Mouse (Mus musculus): ENCODE measurements around the gene Sec13. TPM values are rescaled to one million over a fixed set of nuclear protein-coding genes. Genes with fewer than 3 reads are reported as not detected.

Gene Sec13
- 229 and 232 TPM in 2 replicates for polyA plus RNA-seq (2015; fragmentation: Nextera tagmentation; extraction: Ambion mirVana)

DNA sequence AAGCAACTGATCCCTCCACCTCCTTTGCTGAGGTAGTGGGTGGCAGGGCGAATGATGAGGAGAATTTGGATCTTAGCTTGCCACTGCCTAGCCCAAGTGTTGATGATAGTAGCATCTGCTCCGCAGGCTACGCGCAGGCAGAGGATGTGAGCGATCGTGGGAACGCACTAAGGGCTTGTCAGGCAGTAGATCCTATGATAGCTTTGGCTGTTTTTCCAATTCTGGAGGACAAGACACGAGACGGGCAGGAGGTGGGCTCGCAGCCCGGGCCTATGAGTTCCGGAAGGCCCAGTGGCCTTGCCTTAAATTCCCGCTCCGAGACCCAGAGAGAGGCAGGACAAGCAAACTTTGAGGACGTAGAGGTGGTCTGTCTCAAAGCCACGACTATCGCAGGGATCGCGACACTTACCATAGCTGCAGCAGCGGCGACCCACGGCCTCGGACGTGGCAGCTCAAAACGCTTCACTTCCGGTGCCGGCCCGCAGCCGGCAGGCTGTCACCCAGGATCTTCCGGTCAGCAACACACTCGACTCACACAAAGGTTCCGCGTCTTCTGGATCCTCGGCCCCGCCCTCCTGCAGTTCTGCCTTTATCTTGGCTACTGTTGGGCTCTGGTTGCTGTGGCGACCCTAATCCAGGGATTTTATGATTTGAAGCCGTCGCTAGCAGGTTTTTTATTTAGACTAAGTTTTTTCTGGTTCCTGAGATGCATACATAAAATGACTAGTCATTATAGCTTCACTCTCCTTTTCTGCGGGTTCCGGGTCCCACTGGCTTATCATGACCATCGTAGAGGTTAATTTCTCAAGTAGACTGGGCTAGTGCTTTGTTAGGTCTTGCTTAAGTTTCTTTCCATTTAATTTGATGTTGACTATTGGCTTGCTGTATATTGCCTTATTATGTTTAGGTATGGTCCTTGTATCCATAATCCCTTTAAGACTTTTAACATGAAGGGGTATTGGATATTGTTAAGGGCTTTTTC lies at the start of gene Sec13:
Gene Sec13 (minus strand): TSS at position 508 of the 982 bp plus-strand sequence.
- Histone ChIP-seq H3K27me3 (peaks cover 2% of the 10 kb centered on the region; the same call in 1 of the 2 replicates), H3K9ac (replicated peaks) (peak within 1 kb of the TSS; percentile 93), H3K36me3 (peaks cover 20% of the 10 kb centered on the region), H3K4me2 (replicated peaks) (peak within 1 kb of the TSS; percentile 95), H3K9me3 (no peaks in the 10 kb centered on the region), H3K27ac (peak within 1 kb of the TSS; percentile 59), H3K4me3 (replicated peaks) (peak within 1 kb of the TSS; percentile 95), H3K4me1 (replicated peaks) (peaks cover 11% of the 10 kb centered on the region)
- WGBS, result 5% methylated on average over 41 of the region's 41 CpGs
- peak; percentile 90 for ATAC-seq

GRCm38 (mm10) chr6:113787459-113787968 lies 47.0 kb upstream of the Sec13 start:
- Histone ChIP-seq H3K4me3 (replicated peaks) (no peak overlapping the region), H3K27me3 (no peaks in the 10 kb centered on the region), H3K36me3 (peaks cover 17% of the 10 kb centered on the region), H3K27ac (no peak overlapping the region), H3K4me2 (replicated peaks) (no peak overlapping the region), H3K9ac (replicated peaks) (no peak overlapping the region), H3K4me1 (replicated peaks) (peaks cover 6% of the 10 kb centered on the region; the same call in 1 of the 2 replicates), H3K9me3 (no peaks in the 10 kb centered on the region)
- ATAC-seq, result no peak
- 64% methylated on average over 6 of the region's 6 CpGs for whole genome bisulfite sequencing

DNA sequence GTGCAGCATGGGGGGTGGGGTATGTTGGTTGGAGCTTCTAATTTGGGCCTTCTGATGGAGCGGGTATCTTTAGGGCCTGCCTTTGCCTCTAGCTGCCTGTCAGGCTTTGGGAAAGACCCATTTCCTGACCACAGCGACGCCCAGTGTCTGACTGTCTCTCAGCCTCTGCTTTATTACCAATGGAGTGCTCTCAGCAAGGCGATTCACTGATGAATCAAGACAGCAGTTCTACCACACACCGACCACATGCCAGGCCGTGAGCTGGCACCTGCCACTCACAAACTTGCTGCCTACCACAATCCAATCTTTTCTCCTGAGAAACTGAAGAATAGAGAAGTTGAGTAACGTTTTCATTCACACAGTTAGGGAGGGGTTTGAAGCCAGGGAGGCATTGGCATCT lies 45.1 kb upstream of the Sec13 start:
- no peak for ATAC-seq
- H3K36me3 ChIP-seq, result peaks cover 26% of the 10 kb centered on the region

GRCm38 (mm10) chr6:113778229-113778753 lies 37.7 kb upstream of the Sec13 start:
- Histone ChIP-seq H3K9ac (replicated peaks) (no peak overlapping the region), H3K4me3 (replicated peaks) (no peak overlapping the region), H3K36me3 (peaks cover 21% of the 10 kb centered on the region), H3K4me1 (replicated peaks) (no peaks in the 10 kb centered on the region), H3K27ac (no peak overlapping the region), H3K4me2 (replicated peaks) (no peak overlapping the region), H3K9me3 (no peaks in the 10 kb centered on the region), H3K27me3 (no peaks in the 10 kb centered on the region)
- no peak for ATAC-seq
- 60% methylated on average over 7 of the region's 7 CpGs for WGBS

More for the DNA sequence above, 45.1 kb upstream of the Sec13 start:
- H3K27ac ChIP-seq, result no peak overlapping the region
- no peaks in the 10 kb centered on the region for H3K9me3 ChIP-seq
- WGBS, result 81% methylated on average over 7 of the region's 7 CpGs
- no peak overlapping the region for H3K4me3 ChIP-seq (replicated peaks)
- H3K27me3 ChIP-seq, result no peaks in the 10 kb centered on the region
- peaks cover 6% of the 10 kb centered on the region; the same call in 1 of the 2 replicates for H3K4me1 ChIP-seq (replicated peaks)
- H3K9ac ChIP-seq (replicated peaks), result no peak overlapping the region
- H3K4me2 ChIP-seq (replicated peaks), result no peak overlapping the region

DNA sequence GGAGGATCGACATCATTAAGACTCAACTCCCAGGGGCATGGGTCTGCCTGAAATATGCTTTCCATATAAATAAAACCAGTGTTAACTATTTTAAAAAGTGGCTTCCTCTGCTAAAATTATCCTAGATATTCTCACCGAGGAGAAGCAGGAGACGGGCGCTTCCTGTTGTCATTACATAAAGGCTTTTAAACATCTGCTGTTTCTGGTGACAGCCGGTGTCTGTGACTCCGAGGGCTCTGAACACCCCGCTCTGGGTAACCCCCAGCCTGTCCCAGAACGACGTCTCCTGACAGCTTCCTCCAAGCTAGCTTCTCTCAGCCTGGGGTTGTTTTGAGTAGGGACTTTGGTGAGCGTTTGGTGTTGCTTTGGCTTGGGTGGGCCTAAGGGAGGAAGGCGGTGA lies 28.3 kb upstream of the Sec13 start:
- H3K9me3 ChIP-seq, result no peaks in the 10 kb centered on the region
- H3K9ac ChIP-seq (replicated peaks), result no peak overlapping the region
- H3K4me3 ChIP-seq (replicated peaks), result no peak overlapping the region
- no peaks in the 10 kb centered on the region for H3K4me1 ChIP-seq (replicated peaks)
- no peak for ATAC-seq
- no peaks in the 10 kb centered on the region for H3K27me3 ChIP-seq
- H3K36me3 ChIP-seq, result peaks cover 30% of the 10 kb centered on the region
- no peak overlapping the region for H3K27ac ChIP-seq
- WGBS, result 81% methylated on average over 11 of the region's 11 CpGs
- no peak overlapping the region for H3K4me2 ChIP-seq (replicated peaks)

DNA sequence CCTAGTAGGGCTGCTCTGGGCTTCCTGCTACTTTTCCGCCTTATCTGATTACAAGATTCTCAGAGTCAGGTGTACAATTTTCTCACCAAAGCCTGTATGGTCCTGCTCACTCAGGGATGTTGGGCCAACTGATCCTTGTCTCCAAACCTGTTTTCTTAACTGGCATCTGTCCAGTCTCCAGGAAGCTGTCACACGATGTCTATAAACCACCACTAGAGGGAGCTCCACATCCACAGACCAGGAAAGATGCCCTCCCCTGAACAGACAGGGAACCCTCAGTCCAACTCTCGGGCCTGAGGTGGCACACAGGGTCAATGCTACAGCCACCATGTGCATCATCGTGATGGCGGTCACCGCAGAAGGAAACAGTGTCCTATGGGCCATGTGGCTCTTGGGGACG lies 21.1 kb upstream of the Sec13 start:
- Histone ChIP-seq H3K9ac (replicated peaks) (no peak overlapping the region), H3K4me2 (replicated peaks) (no peak overlapping the region), H3K9me3 (no peaks in the 10 kb centered on the region), H3K4me3 (replicated peaks) (no peak overlapping the region), H3K27ac (no peak overlapping the region), H3K36me3 (peaks cover 52% of the 10 kb centered on the region), H3K27me3 (peaks cover 6% of the 10 kb centered on the region), H3K4me1 (replicated peaks) (no peaks in the 10 kb centered on the region)
- 24% methylated on average over 7 of the region's 7 CpGs for whole genome bisulfite sequencing
- peak; percentile 71 for ATAC-seq

- 62% methylated on average over 17 of the region's 17 CpGs for WGBS
- H3K4me1 ChIP-seq (replicated peaks), result no peaks in the 10 kb centered on the region
- no peak for ATAC-seq
- no peak overlapping the region for H3K4me3 ChIP-seq (replicated peaks)
- H3K36me3 ChIP-seq, result peaks cover 32% of the 10 kb centered on the region
- H3K27me3 ChIP-seq, result peaks cover 38% of the 10 kb centered on the region
- H3K4me2 ChIP-seq (replicated peaks), result no peak overlapping the region
- H3K9me3 ChIP-seq, result no peaks in the 10 kb centered on the region
- no peak overlapping the region for H3K9ac ChIP-seq (replicated peaks)
- H3K27ac ChIP-seq, result no peak overlapping the region
Measured at GRCm38 (mm10) chr6:113749119-113749685, 8.7 kb upstream of the Sec13 start.

DNA sequence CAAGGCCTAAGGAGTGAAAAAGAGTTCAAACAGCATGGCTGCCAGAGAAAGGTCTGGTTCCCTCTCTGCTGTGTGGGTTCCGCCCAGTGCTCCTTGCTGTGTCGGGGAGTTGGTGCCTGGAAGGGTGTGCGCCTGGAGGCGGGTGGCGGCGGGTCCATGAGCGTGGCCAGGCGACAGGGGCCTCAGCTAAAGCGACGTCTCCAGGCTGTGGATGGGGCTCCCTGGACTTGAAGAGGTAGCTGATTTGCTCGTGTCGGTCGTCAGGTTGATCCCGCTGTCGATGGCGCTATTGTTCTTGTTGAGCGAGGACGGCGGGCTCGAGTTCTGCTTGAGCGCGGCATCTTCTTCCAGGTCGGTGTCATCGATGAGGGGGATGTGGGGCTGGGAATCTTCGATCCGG lies 7.8 kb upstream of the Sec13 start:
- Histone ChIP-seq H3K9me3 (no peaks in the 10 kb centered on the region), H3K4me3 (replicated peaks) (no peak overlapping the region), H3K9ac (replicated peaks) (no peak overlapping the region), H3K4me1 (replicated peaks) (no peaks in the 10 kb centered on the region), H3K27me3 (peaks cover 38% of the 10 kb centered on the region), H3K36me3 (peaks cover 24% of the 10 kb centered on the region), H3K4me2 (replicated peaks) (no peak overlapping the region), H3K27ac (no peak overlapping the region)
- 37% methylated on average over 26 of the region's 26 CpGs for WGBS
- ATAC-seq, result no peak

DNA sequence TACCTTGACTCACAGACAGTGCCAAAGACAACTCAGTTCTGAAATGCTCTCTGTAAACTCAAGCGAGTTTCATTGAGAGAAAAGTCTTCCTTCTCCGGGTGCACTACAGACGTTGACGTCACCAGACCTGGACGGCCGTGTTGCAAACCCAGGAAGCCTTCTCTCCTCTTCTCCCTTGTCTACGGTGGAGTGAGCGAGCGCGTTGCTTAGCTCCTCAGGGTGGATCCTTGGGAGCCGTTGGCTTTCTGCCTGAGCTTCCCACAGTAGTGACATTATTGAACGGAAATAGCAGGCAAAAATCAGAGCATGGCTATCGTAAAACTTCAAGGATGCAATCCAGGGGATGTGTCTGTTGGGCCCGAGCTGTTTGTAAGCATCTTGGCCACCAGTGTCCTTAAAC lies 6.7 kb upstream of the Sec13 start:
- Histone ChIP-seq H3K4me2 (replicated peaks) (no peak overlapping the region), H3K27me3 (peaks cover 38% of the 10 kb centered on the region), H3K4me3 (replicated peaks) (no peak overlapping the region), H3K27ac (no peak overlapping the region), H3K36me3 (peaks cover 18% of the 10 kb centered on the region), H3K9me3 (no peaks in the 10 kb centered on the region), H3K4me1 (replicated peaks) (no peaks in the 10 kb centered on the region), H3K9ac (replicated peaks) (no peak overlapping the region)
- no peak for ATAC-seq
- WGBS, result 89% methylated on average over 14 of the region's 14 CpGs

DNA sequence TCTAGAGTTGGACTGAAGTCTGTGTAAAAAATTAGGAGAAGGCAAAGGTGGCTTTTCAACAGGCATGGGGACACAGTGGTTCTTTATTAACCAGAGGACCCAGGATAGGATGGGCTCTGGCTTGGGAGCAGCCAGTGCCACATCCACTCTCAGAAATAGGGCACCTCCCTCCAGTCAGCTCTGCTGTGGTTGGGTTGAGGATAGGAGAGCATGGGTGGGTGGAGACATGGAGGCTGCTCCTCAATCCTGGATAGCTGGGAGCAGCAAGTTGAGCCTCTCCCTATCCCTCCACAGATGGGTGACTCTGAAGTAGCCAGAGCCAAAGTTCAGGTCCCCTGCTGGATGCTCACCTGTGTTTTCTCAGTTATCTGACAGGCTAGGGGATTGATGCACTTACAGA lies 4.6 kb upstream of the Sec13 start:
- Histone ChIP-seq H3K4me3 (replicated peaks) (no peak overlapping the region), H3K4me2 (replicated peaks) (no peak overlapping the region), H3K9me3 (no peaks in the 10 kb centered on the region), H3K27ac (no peak overlapping the region), H3K4me1 (replicated peaks) (no peaks in the 10 kb centered on the region; the same call in 1 of the 2 replicates), H3K36me3 (peaks cover 8% of the 10 kb centered on the region; the same call in 1 of the 2 replicates), H3K27me3 (peaks cover 36% of the 10 kb centered on the region), H3K9ac (replicated peaks) (no peak overlapping the region)
- no peak for ATAC-seq

DNA sequence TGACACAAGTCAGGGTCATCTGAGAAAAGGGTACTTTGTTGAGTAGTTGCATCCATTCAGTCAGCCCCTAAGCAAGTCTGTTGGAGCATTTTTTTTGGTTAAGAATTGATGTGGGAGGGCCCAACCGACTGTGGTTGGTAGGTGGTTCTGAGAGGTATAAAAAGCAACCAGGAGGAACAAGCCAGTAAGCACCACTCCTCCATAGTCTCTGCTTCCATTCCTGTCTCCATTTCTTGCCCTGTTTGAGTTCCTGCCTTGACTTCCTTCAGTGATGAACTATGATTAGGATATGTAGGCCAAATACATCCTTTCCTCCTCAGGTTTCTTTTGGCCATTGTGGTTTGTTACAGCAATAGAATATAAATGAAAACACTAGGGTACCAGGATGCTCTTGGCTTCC lies 2.6 kb upstream of the Sec13 start:
- ATAC-seq, result no peak
- Histone ChIP-seq H3K9ac (replicated peaks) (no peak overlapping the region), H3K36me3 (peaks cover 5% of the 10 kb centered on the region; the same call in 1 of the 2 replicates), H3K27me3 (peaks cover 19% of the 10 kb centered on the region), H3K4me1 (replicated peaks) (peaks cover 11% of the 10 kb centered on the region), H3K9me3 (no peaks in the 10 kb centered on the region), H3K4me2 (replicated peaks) (no peak overlapping the region), H3K27ac (no peak overlapping the region), H3K4me3 (replicated peaks) (no peak overlapping the region)
- WGBS, result 44% methylated on average over 1 of the region's 1 CpGs

- Histone ChIP-seq H3K4me2 (replicated peaks) (no peak overlapping the region), H3K9me3 (no peaks in the 10 kb centered on the region), H3K27ac (no peak overlapping the region), H3K27me3 (peaks cover 14% of the 10 kb centered on the region), H3K36me3 (peaks cover 6% of the 10 kb centered on the region), H3K4me3 (replicated peaks) (no peak overlapping the region), H3K9ac (replicated peaks) (no peak overlapping the region), H3K4me1 (replicated peaks) (peaks cover 11% of the 10 kb centered on the region)
- WGBS, result 83% methylated on average over 1 of the region's 1 CpGs
- ATAC-seq, result no peak
Measured at GRCm38 (mm10) chr6:113742321-113742720, 1.8 kb upstream of the Sec13 start.

Measured in midbrain, embryonic 13.5 days (tissue).